Mouse (Mus musculus): ENCODE measurements at regions not wholly inside any gene's neighbourhood (a gene's known extent, or its start where the extent isn't known, plus 50 kb on each side); places are given as distances from the start of the nearest gene placed in this dataset.

DNA sequence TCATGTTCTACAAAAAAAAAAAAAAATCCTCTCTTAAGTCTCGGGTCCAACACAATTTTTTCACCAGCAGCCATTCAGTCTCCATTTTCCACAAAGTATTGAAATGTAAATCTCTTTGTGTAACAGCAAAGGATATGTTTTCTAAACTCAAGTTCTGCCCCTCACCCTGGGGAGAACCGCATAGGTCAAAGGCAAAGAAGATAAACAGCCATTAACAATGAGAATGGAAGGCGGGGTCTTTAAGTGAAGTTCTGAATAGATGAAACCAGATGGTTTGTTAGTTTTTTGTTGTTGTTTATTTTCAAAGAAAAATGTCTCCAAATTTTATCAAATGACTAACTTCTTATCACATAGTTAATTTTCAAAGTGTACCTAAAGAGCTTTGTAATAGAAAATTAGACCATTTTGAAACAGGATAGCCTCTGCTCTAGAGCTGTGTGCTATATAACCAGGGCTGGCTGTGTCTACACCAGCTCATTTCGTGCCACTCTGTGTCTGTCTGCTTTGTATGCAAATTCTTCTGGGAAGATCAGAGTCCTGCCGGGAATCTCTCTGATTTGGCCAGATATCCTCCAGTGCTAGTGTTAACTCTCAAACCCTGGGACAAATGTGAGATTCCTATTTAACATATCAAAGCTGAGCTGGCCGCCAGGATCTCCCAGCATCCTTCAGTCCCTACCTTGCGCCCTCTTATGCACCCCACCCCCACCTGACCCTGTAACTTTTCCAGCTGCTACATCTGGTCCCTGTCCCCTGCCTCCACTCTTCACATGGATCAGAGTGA lies 240.9 kb downstream of the Qk start:
- WGBS (ENCODE audit: insufficient replicate concordance), result 55% methylated on average over 7 of the region's 7 CpGs
- H3K9me3 ChIP-seq (replicated peaks), result no peaks in the 10 kb centered on the region
- no peaks in the 10 kb centered on the region for H3K27me3 ChIP-seq
- H3K4me3 ChIP-seq (replicated peaks), result no peak overlapping the region
- no peak overlapping the region for H3K27ac ChIP-seq
- no peak for DNase-seq
- H3K9ac ChIP-seq, result no peak overlapping the region
- H3K4me1 ChIP-seq (replicated peaks), result peaks cover 6% of the 10 kb centered on the region; the same call in 1 of the 2 replicates
- no peak for ATAC-seq (ENCODE audit: low read depth)
- no peaks in the 10 kb centered on the region for H3K36me3 ChIP-seq
- H3K4me2 ChIP-seq, result no peak overlapping the region

DNA sequence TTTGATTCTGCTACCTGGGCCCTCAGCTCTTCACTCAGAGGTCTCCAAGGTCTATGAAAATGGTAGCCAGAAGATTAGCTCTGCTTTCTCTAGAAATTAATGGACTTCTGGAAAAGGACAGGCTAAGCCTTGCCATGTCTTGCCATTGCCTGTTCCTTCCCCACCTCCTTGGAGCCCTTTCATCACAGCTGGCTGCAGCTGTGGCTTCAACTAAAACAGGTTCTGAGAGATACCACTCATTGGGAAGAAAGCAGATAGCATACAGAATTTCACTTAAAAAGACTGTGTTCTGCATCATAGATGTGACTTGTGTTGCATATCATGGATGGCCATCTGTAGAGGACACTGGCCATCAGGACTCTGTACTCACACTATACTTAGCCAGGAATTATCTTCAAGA lies 246.4 kb downstream of the Qk start:
- H3K4me2 ChIP-seq, result no peak overlapping the region
- ATAC-seq (ENCODE audit: low read depth), result no peak
- no peak for DNase-seq

DNA sequence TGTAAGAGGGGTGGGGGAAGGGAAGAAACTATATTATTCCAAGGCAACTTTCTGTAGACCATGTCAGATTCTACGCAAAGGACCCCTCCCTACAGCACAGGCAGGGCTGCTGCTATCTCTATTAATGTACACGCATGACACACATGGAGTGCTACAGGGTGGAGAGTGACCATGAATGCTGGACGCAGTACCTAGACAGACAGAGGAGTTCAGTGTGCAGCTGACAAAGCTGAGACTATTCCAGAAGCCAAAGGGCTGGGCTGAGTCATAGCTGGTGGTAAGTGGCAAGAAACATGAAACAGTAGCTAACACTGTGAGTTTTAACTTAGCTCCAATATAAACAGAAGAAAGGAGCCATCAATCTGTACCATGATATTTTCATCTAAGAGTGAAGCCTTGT lies 250.4 kb downstream of the Qk start:
- ATAC-seq (ENCODE audit: low read depth) (no peak), DNase-seq (no peak)
- Histone ChIP-seq H3K4me1 (replicated peaks) (no peaks in the 10 kb centered on the region), H3K27me3 (no peaks in the 10 kb centered on the region), H3K9ac (no peak overlapping the region), H3K4me3 (replicated peaks) (no peak overlapping the region), H3K9me3 (replicated peaks) (no peaks in the 10 kb centered on the region), H3K27ac (no peak overlapping the region), H3K36me3 (no peaks in the 10 kb centered on the region), H3K4me2 (no peak overlapping the region)
- WGBS (ENCODE audit: insufficient replicate concordance), result 68% methylated on average over 3 of the region's 3 CpGs

More for the DNA sequence above, 246.4 kb downstream of the Qk start:
- Histone ChIP-seq H3K9ac (no peak overlapping the region), H3K4me3 (replicated peaks) (no peak overlapping the region), H3K9me3 (replicated peaks) (no peaks in the 10 kb centered on the region), H3K27ac (no peak overlapping the region), H3K4me1 (replicated peaks) (no peaks in the 10 kb centered on the region), H3K27me3 (no peaks in the 10 kb centered on the region), H3K36me3 (no peaks in the 10 kb centered on the region)

DNA sequence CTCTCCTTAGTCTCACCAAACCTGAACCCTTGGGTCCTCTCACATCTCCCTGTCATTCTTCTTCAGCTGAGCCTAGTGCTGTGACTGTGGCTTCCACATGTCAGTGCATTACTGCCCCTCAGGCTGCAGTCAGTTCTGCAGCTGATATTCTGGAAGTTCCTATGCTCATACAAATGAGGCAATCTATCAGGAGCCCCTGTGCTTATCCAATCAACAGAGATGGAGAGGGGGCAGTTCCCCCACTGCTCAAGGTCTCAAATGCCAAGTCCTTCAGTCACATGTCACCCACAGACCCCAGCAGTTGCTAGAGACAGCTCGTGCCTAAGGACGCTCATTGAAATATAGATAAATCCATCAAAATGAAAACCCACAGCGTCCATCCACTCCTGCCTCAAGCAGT lies 254.5 kb downstream of the Qk start:
- Histone ChIP-seq H3K9ac (no peak overlapping the region), H3K36me3 (no peaks in the 10 kb centered on the region), H3K4me3 (replicated peaks) (no peak overlapping the region), H3K27ac (no peak overlapping the region), H3K4me1 (replicated peaks) (no peaks in the 10 kb centered on the region), H3K4me2 (no peak overlapping the region), H3K9me3 (replicated peaks) (no peaks in the 10 kb centered on the region), H3K27me3 (no peaks in the 10 kb centered on the region)
- no peak for ATAC-seq (ENCODE audit: low read depth)
- 58% methylated on average over 3 of the region's 3 CpGs for WGBS (ENCODE audit: insufficient replicate concordance)
- DNase-seq, result no peak

DNA sequence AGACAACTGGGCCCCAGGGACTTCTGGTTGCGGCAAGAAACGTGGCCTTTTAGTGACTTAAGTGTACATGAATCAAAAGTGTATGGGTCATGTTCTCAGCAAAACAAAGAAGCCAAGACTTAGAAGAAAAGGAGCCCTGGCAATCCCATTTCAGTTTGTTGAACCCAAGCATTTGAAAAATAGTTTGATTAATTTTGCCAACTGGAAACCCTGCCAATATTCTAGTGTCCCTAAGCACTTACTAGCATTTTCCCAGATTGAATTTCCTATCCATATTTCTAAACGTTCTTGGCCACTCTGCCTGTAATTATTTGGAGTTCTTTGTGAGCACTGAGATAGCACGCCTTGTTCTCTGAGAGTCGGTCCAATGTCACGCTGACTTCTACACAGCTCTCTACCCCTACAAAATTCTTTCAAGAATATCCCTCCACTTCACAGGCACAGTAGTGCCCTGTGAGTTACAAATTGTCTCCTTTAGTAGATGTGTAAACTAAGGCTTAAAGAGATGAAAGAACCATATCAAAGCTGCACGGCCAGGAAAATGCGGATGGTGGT lies 257.0 kb downstream of the Qk start:
- ATAC-seq (ENCODE audit: low read depth), result no peak
- H3K4me1 ChIP-seq (replicated peaks), result no peaks in the 10 kb centered on the region
- H3K27ac ChIP-seq, result no peak overlapping the region
- WGBS (ENCODE audit: insufficient replicate concordance), result 68% methylated on average over 8 of the region's 8 CpGs
- no peak overlapping the region for H3K4me2 ChIP-seq
- no peaks in the 10 kb centered on the region for H3K36me3 ChIP-seq
- H3K9ac ChIP-seq, result no peak overlapping the region
- no peak overlapping the region for H3K4me3 ChIP-seq (replicated peaks)
- no peak for DNase-seq
- no peaks in the 10 kb centered on the region for H3K9me3 ChIP-seq (replicated peaks)
- H3K27me3 ChIP-seq, result no peaks in the 10 kb centered on the region

DNA sequence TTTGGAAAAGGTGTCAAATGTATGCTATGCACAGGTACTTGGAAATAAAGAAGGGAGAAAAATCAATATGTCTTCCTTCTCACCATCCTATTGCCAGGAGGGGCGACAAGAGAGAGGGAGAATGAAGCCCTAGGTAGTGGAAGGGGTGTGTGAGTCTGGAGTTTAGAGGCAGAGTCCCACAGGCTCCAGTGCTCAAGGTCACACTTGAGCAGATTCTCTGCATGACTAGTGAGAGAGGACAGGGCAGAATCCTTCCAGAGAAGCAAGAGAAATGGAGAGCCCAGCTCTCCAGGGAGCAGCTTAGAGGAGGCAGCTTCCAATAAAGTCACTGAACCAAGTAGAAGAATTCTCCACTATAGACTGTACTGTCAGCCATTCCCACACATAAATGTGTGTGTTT lies 261.9 kb downstream of the Qk start:
- H3K27ac ChIP-seq, result no peak overlapping the region
- no peaks in the 10 kb centered on the region for H3K4me1 ChIP-seq (replicated peaks)
- H3K4me2 ChIP-seq, result no peak overlapping the region
- H3K9me3 ChIP-seq (replicated peaks), result no peaks in the 10 kb centered on the region
- H3K36me3 ChIP-seq, result no peaks in the 10 kb centered on the region
- DNase-seq, result no peak
- 50% methylated on average over 1 of the region's 1 CpGs for WGBS (ENCODE audit: insufficient replicate concordance)
- H3K4me3 ChIP-seq (replicated peaks), result no peak overlapping the region
- no peak for ATAC-seq (ENCODE audit: low read depth)
- no peak overlapping the region for H3K9ac ChIP-seq
- no peaks in the 10 kb centered on the region for H3K27me3 ChIP-seq

DNA sequence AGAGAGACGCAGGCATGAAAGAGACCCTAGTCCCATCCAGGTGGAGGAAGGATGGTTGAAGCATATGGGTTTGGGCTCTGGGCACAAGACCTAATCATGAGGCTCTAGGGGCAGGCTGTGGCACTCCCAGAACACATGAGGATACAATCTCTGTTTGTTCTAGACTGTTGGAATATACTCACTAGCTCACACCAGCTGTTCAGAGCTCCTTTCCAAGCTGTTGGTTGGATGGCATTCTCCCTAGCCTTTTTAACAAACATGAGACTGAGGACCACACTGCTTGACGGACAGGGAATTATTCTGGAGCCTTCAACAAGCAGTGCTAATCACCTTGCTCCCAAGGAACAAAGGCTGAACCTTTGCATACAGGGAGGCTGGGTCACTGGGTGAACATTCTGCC lies 263.6 kb downstream of the Qk start:
- no peak overlapping the region for H3K4me2 ChIP-seq
- DNase-seq (no peak), ATAC-seq (ENCODE audit: low read depth) (no peak)
- H3K4me3 ChIP-seq (replicated peaks), result no peak overlapping the region
- no peak overlapping the region for H3K9ac ChIP-seq
- no peaks in the 10 kb centered on the region for H3K4me1 ChIP-seq (replicated peaks)
- H3K27ac ChIP-seq, result no peak overlapping the region
- WGBS (ENCODE audit: insufficient replicate concordance), result 73% methylated on average over 2 of the region's 2 CpGs
- no peaks in the 10 kb centered on the region for H3K36me3 ChIP-seq
- H3K9me3 ChIP-seq (replicated peaks), result no peaks in the 10 kb centered on the region
- no peaks in the 10 kb centered on the region for H3K27me3 ChIP-seq

DNA sequence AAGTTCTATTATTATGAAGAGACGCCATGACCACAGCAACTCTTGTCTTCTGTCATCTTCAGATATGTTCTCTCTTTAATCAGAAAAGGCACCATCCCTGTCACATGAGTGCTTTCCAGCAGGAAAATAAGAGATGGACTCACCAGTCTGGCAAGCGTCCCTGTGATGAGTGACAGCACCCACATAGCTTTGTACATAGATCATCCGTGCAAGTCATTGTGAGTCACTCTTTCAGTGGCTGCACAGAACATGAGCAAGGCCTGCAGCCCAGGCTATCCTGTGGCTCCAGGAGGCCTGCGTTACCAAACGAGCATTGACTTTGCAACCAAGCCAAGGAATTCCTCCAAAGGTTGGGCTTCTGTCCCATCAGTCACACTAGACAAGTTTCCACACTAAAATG lies 265.3 kb downstream of the Qk start:
- 67% methylated on average over 5 of the region's 5 CpGs for WGBS (ENCODE audit: insufficient replicate concordance)
- ATAC-seq (ENCODE audit: low read depth) (no peak), DNase-seq (no peak)
- H3K27me3 ChIP-seq, result no peaks in the 10 kb centered on the region
- no peak overlapping the region for H3K4me3 ChIP-seq (replicated peaks)
- no peaks in the 10 kb centered on the region for H3K9me3 ChIP-seq (replicated peaks)
- no peak overlapping the region for H3K9ac ChIP-seq
- H3K27ac ChIP-seq, result no peak overlapping the region
- H3K4me1 ChIP-seq (replicated peaks), result no peaks in the 10 kb centered on the region
- no peak overlapping the region for H3K4me2 ChIP-seq
- H3K36me3 ChIP-seq, result no peaks in the 10 kb centered on the region

DNA sequence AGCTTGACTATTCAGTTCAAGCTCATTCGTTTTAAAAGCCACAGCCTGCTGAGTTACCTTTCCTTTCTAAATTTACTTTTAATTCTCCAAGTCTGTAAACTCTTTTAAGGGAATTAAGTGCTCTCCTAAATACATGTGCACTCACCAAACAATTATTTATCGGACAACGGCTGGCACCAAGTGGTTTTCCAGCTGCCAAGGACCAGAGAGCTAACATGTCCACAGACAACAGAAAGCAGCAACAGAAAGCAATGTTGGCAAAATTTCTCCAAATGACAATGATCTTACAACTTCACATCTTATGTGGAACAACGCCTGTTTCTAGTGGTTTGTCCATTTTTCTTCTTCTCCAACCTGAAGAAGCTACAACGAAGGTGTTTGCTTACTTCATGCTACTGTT lies 275.3 kb downstream of the Qk start:
- DNase-seq (no peak), ATAC-seq (ENCODE audit: low read depth) (no peak)
- Histone ChIP-seq H3K4me3 (replicated peaks) (no peak overlapping the region), H3K4me1 (replicated peaks) (peaks cover 28% of the 10 kb centered on the region), H3K27me3 (no peaks in the 10 kb centered on the region), H3K9me3 (replicated peaks) (no peaks in the 10 kb centered on the region), H3K4me2 (no peak overlapping the region), H3K27ac (no peak overlapping the region), H3K36me3 (no peaks in the 10 kb centered on the region), H3K9ac (no peak overlapping the region)
- WGBS (ENCODE audit: insufficient replicate concordance), result 61% methylated on average over 5 of the region's 5 CpGs

DNA sequence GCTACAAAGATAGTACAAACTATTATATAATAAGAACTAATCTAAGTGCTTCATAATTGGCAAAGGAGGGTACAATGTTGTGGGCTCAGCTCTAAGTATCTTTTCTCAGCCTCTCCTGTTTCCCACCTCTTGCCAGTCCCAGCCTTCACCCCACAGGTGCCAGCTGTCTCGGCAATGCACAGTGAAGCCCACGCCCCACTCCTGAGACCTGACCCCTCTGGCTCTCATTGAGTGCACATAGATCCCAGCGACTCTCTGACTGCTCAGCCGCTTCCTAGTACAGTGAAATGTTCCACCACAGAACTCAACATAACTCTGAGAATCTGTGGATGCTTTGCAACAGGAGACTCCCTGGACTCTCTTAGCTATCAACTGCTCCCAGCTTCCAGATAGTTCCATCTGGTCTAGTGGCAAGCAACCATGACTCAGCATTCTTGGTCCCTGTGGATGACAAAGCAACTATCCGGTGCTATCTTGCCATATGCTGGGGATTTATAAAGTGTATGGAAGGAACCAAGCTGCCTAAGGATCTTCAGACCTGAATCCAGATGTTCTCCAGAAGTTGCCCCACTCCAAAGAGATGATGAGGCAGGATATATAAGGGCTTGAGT lies 277.5 kb downstream of the Qk start:
- ATAC-seq (ENCODE audit: low read depth) (peak; percentile 94), DNase-seq (peak; percentile 52)
- H3K27me3 ChIP-seq, result no peaks in the 10 kb centered on the region
- no peaks in the 10 kb centered on the region for H3K36me3 ChIP-seq
- H3K27ac ChIP-seq, result peak overlapping the region; percentile 83
- no peaks in the 10 kb centered on the region for H3K9me3 ChIP-seq (replicated peaks)
- H3K4me3 ChIP-seq (replicated peaks), result no peak overlapping the region
- H3K9ac ChIP-seq, result no peak overlapping the region
- WGBS (ENCODE audit: insufficient replicate concordance), result 57% methylated on average over 5 of the region's 5 CpGs
- peaks cover 28% of the 10 kb centered on the region for H3K4me1 ChIP-seq (replicated peaks)
- peak overlapping the region; percentile 38; the same call in 1 of the 2 replicates for H3K4me2 ChIP-seq

DNA sequence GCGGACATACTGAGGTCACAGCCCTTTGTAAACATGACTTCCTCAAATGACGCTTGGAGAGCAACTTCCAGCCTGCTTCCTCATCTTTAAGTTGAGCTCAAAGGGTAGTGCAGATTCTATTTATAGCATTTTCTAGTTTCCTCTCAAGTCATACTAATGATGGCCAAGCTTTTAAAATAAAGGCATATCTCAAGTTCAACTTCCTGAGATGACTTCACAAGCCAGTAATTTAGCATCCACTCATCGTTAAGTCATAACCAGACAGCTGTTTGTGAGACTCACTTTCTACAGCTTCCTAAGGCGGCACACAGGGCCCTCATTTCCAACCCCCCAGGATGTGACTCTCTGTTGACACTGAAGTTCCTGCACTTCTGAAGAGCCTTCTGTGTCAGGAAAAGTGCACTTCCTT lies 278.7 kb downstream of the Qk start:
- Histone ChIP-seq H3K27ac (peak overlapping the region; percentile 83; the same call in 1 of the 2 replicates), H3K9me3 (replicated peaks) (no peaks in the 10 kb centered on the region), H3K4me3 (replicated peaks) (no peak overlapping the region), H3K4me2 (no peak overlapping the region), H3K36me3 (no peaks in the 10 kb centered on the region), H3K27me3 (no peaks in the 10 kb centered on the region), H3K9ac (no peak overlapping the region), H3K4me1 (replicated peaks) (peaks cover 28% of the 10 kb centered on the region)
- 20% methylated on average over 4 of the region's 4 CpGs for WGBS (ENCODE audit: insufficient replicate concordance)
- DNase-seq, result no peak
- ATAC-seq (ENCODE audit: low read depth), result no peak; the same call in 1 of the 2 replicates

DNA sequence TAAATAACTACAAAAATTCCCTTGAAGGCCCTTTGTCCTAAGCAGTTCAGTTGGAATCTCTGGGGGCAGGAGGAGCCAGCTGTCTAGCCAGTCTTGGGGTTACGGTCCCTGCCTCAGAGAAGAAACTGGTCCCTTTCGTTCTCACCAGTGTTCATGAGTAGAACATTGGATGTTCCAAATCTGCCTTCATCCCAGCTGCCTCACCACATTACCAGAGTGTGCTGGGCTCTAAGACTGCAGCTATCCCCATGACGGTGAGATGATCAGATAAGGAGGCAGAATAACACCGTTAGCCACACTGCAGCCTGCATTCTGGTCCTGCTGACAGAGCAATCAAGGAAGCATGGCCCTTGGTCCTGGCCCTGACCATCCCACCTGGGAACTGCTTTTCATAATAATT lies 279.3 kb downstream of the Qk start:
- no peaks in the 10 kb centered on the region for H3K27me3 ChIP-seq
- peaks cover 28% of the 10 kb centered on the region for H3K4me1 ChIP-seq (replicated peaks)
- DNase-seq (no peak), ATAC-seq (ENCODE audit: low read depth) (no peak)
- H3K36me3 ChIP-seq, result no peaks in the 10 kb centered on the region
- H3K9me3 ChIP-seq (replicated peaks), result no peaks in the 10 kb centered on the region
- no peak overlapping the region for H3K4me3 ChIP-seq (replicated peaks)
- 35% methylated on average over 4 of the region's 4 CpGs for WGBS (ENCODE audit: insufficient replicate concordance)
- no peak overlapping the region for H3K4me2 ChIP-seq
- H3K9ac ChIP-seq, result no peak overlapping the region
- H3K27ac ChIP-seq, result peak overlapping the region; percentile 47; the same call in 1 of the 2 replicates
